Mouse (Mus musculus): ENCODE data around the gene Npat. TPM values are rescaled to one million over a fixed set of nuclear protein-coding genes. Genes with fewer than 3 reads are reported as not detected.

Gene Npat
- polyA plus RNA-seq (2012; rRNA removed) = 1.1 and 2.6 TPM in 2 replicates

DNA sequence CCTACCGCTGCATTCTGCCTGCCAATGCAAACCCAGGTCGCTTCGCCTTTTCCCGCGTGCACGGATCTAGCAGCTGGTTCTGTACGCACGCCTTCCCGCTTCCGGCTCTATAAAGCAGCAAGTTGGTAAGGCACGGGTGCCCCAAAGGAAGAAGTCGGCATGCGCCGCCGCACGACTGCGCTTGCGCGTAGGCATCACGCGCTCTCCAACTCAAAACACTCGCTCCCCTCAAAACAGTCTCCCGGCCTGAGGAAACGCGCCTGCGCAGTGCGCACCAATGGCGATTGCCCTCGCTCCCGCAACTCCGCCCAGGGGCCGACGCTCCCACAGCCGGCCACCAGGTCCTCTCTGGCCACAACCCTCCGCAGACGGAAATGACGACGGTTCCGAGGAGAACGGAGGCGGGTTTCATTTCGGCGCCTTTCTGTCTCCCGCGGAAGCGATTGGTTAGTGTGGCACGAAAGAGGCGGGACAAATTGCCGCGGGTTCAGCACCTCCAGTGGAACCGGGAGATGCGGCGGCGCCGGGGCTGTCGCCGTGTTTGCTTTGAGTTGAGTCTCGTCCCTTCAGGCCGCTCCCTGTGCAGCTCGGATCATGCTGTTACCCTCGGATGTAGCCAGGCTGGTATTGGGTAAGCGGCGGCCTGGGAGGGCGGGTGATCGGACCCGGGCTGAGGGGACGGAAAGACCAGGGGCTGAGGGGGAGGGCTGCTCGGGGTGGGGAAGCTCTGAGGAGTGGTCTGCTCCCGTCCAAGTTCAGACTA is at the start of gene Npat, which contains the start of gene Atm:
TSS of gene Npat (plus strand) at position 490 of the 763 bp plus-strand sequence.
TSS of gene Atm (minus strand) at position 183 of the 763 bp plus-strand sequence.
- WGBS = under 1% methylated on average over 69 of the region's 69 CpGs
- DNase-seq (ENCODE audit: low read depth, low spot score) = peak; percentile 99

DNA sequence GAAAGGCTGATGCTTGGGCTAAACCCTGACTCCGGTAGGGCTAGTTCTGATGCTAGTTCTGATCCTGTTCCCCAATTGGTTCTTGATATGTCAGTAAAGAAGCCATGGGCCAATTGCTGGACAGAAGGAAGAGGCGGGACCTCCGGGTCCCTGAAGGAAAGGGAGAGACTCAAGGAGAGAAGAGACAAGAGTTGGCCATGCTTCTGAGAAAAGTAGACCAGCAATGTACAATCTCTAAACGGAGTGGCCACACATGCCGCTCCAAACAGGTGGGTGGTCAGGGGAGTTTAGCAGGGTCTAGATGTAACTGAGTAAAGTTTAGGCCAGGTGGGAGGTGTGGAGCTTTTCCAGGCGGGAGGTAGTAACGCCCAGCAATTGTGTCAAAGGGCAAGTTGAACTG is 28.8 kb upstream of the Npat start:
- 93% methylated on average over 7 of the region's 7 CpGs for WGBS

DNA sequence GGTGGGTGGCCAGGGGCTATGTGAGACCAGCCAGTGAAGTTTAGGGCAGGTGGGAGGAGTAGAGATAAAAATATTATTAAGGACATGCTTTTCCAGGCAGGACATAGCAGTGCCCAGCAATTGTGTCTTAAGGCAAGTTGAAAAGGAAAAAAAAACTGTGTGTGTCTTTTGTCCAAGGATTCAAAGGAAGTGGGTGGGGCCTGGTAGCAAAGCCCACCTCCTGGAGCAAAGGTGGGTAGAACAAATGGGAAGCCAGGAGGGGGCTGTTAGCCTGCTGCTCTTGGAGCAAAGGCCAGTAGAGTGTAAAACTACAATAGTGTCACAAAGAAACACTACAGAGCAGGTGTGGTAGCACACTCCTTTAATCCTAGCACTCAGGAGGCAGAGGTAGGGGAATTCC is 22.8 kb upstream of the Npat start:
- no peak for DNase-seq (ENCODE audit: low read depth, low spot score)

More for the DNA sequence above, 28.8 kb upstream of the Npat start:
- DNase-seq (ENCODE audit: low read depth, low spot score) = no peak

DNA sequence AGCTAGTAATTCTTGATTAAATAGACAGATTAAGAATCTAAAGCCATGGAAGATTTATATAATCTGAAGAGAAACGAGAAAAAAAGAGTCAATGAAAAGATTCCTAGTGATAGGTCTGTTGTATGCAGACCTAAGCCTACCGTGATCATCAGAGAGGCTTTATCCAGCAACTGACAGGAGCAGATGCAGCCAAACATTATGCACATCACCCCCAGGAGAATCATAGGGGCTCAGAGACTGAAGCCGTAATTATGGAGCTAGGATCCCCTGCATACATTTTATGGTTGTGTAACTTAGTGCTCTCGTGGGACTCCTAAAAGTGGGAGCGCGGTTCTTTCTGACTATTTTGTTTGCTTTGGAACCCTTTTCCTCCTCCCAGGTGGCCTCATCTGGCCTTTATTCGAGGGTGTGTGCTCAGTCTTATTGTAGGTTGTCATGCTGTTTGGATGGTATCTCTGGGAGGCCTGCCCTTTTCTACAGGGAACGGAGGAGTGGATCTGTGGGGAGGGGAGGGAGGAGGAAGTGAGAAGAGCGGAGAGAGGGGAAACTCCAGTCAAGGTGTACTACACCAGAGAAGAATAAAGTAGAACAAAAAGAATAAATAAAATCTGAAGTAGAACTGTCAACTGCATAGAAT is 19.4 kb upstream of the Npat start:
- DNase-seq (ENCODE audit: low read depth, low spot score) = peak; percentile 57
- 31% methylated on average over 9 of the region's 9 CpGs for WGBS

DNA sequence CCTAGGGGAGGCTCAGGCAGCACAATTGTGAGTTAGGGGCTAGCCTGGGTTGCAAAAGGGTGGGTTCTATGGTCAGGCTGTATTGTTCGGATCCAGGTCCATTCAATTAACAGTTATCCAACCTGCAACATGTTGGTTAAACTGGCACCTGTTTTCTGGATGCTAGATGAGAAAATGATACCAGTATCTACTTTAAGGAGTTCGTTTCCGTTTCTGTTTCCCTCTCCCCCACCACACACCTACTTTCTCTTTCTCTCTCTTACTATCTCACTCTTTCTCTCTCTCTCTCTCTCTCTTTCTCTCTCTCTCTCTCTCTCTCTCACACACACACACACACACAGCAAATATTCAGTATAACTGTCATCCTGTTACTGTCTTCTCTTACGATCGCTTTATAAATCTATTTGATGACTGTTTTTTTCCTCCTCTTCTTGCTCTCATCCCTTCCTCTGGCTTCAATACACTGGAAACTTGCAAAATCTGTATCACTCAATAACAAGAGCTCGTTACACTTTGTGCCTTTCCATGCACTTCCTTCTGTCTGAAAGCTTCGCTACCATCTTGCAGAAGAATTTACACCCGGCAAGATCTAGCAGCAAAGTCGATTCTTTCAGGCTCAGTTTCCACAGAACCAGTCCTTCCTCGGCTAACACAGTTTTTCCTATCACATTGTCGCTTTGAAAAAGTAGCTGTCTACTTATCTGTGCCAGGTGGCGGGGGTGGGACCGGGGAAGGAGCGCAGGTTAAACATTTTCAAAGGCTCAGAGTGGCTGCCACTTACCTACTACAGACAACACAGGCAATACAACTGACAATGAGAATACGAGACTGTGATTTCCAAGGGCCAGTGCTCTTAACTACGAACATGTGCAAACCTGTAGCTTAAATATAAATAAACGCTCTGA is 1.2 kb upstream of the Npat start:
- 3% methylated on average over 17 of the region's 17 CpGs for WGBS

DNA sequence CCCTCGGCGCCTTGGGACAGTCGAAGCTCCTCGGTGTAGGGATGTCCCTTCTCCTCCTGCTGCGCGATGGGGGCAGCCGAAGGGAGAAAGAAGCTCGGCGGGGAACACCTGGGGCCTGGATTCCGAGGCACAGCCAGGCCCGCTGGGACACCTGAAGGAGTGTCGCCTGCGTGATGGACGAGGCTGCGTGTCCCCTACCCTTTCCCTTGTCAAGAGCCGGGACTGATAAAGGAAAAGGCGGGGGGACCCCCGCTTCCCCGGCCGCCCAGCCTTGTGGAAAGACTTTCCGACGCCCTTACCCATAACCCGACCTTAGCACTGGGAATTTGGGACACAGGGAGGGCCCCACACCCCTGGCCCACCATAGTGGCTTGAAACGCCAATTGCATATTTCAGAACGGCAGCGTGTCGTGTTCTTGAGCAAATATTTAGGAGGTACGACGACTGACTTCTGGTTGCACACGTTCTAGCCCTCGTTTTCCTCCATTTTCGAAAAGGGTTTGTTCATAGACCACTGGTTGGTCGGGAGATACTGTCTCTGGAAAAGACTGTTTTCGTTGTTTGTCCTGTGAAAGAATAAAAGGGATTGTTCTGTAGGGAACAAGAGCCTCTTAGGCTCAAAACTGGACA is 604 bp downstream of the Npat start:
- DNase-seq (ENCODE audit: low read depth, low spot score) = no peak
- under 1% methylated on average over 34 of the region's 34 CpGs for WGBS

More for the DNA sequence above, 1.2 kb upstream of the Npat start:
- DNase-seq (ENCODE audit: low read depth, low spot score) = no peak

DNA sequence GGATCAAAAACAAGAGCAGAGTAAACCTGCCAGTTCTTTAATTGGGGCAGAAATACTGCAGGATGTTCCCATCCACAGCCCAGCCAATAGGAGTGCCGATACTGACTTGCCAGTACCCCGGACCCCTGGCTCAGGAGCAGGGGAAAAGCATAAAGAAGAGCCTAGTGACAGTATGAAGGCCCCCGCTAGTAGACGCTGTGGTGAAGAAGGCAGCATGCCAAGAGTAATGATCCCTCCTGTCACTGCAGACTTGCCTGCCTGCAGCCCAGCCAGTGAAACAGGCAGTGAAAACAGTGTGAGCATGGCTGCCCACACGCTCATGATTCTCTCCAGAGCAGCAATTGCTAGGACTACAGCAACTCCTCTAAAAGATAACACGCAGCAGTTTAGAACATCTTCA is 33.8 kb downstream of the Npat start:
- DNase-seq (ENCODE audit: low read depth, low spot score) = no peak
- WGBS = 83% methylated on average over 6 of the region's 6 CpGs

DNA sequence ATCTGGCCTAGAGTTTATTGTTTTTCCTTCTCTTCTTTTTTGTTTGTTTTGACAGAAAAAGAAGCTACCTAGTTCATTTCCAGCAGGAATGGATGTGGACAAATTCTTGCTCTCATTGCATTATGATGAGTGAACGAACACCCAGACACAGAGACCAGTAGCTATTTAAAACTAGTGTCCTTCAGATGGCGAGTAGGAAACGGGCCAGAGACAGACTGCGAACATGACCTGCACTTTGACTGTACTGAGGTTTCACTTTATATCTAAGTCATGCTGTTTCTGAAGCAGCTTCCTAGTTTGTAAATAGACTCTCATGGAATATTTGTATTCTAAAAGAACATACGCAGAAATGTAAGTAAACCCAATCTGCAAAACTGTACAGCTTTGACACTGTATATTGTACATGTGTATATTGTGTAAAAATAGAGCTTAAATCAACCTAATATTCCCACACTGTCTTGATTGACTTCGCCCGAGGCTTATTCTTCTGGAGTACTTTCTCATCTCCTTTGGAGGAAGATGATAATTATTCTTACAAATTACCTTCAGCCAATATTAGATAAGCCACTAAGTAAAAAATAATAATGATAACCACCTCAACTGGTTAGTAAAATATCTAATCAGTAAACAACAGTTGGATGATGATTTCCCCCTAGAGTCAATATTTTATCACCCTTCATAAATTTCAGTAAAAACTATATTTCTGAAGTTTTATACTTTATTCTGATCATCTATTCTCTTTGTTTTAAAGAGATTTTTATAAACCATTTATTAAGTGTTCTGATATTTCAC is 35.9 kb downstream of the Npat start:
- no peak for DNase-seq (ENCODE audit: low read depth, low spot score)
- 89% methylated on average over 7 of the region's 7 CpGs for WGBS

DNA sequence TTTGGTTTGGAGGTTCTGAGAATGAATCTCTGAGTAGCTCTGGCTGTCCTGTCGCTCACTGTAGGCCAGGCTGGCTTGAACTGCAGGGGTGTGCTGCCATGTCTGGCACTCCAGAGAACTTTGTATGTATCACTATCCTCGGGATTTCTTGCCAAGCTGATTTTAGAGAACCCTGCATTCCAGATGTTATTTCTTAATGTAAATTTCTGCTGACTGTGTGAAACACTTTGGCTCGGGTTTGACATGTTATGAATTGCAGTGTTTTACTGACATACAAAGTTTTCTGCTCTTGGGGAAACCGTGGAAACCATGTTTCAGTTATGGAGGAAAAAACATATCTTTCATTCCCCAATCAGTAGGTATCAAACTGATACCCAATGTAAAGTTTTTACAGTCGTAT is 38.9 kb downstream of the Npat start:
- no peak for DNase-seq (ENCODE audit: low read depth, low spot score)
- 76% methylated on average over 5 of the region's 5 CpGs for WGBS

DNA sequence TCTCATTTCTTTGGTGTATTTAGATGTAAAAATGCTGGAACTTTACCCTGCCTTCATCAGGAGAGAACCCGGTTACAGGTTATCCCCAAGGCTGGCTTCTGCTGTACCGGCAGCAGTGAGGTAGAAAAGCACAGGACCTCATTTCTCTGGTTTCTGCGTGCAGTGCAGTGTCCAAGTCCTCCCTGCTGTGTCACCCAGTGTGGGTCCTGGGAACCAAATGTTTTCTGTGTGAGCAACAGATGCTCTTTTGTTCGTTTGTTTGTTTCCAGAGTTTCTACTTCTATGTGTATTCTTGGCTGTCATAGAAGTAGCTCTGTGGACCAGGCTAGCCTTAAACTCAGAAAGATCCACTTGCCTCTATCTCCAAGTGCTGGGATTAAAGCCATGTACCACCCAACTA is 45.0 kb downstream of the Npat start:
- WGBS = 91% methylated on average over 4 of the region's 4 CpGs
- no peak for DNase-seq (ENCODE audit: low read depth, low spot score)

DNA sequence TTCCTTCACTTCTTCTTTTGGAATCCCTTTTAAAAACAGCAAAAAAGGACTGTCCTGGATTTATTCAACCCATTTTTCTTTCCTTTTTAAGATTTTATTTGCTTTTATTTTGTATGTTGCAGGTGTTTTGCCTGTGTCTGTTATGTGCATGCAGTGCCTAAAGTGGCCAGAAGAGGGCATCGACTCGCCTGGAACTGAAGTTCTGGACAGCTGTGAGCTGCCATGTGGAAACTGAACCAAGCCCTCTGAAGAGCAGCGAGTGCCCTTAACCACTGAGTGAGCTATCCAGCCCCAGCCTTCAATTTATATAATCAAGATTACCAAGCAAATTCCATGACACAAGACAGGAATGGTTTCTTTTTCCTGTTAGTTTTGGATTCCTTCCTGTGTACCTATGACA is 57.9 kb downstream of the Npat start:
- no peak for DNase-seq (ENCODE audit: low read depth, low spot score)
- WGBS = 8% methylated on average over 3 of the region's 3 CpGs

DNA sequence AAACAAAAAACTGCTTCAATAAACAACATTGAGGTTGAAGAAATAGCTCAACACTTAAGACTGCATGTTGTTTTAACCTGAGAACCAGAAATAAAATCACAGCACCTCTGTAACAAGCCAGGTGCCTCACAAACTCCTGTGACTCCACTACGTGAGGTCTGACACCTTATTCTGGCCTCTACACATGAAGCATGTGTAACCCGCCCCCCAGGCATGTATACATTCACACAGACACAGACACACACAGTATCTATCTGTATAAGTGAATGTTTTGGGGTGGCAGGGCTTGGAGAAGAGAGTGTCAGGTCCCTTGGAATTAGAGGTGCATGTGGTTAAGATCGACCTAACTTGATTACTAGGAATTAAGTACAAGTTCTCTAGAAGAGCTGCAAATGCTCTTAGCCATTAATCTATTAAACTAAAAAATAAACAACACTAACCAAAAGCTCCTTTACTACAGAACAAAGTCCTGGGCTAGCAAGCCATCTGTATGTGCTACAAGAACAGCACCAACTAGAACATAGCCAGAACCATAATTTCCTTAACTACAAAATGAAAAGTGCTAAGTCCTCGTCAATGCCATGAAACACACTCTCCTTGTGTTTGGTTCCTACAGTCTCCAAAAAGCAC is 60.2 kb downstream of the Npat start:
- no peak for DNase-seq (ENCODE audit: low read depth, low spot score)
- 90% methylated on average over 4 of the region's 4 CpGs for WGBS

DNA sequence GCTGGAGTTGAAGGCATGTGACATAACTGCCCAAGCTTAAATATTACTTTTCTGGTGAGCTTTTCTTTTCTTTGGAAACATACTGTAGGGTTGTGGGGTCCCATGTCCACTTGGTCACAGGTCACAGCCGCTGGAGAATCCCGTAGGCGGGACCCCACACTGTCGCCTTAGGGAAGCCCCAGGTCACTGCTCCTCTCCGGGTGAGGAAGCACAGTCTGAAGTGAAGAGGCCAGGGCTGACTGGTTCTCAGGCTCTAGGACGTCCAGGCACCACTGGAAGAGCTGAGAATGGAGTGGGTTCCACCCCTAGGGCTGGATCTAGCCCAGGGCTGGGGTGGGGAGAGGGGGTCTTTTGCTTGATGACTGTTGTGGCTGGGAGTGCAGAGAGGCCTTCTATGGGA is 61.8 kb downstream of the Npat start:
- DNase-seq (ENCODE audit: low read depth, low spot score) = no peak
- 85% methylated on average over 6 of the region's 6 CpGs for WGBS

DNA sequence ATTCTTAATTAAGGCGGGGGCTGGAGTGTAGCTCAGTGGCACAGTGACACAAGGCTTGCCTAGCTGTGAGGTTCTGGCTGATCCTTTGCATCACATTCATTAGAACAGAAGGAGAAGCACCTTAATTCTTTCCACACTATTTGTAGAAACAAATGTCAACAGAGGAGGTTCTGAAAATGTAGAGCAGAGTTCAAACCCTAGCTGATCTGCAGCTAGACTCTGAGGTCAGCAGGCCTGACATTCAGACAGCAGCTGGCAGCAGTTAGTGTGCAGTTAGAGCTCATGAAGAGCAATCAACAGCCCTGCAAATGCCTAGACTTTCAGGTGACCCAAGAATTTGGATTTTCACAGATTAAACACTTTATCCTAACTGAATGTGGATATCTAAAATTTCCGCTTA is 64.7 kb downstream of the Npat start:
- 78% methylated on average over 2 of the region's 2 CpGs for WGBS
- no peak for DNase-seq (ENCODE audit: low read depth, low spot score)

DNA sequence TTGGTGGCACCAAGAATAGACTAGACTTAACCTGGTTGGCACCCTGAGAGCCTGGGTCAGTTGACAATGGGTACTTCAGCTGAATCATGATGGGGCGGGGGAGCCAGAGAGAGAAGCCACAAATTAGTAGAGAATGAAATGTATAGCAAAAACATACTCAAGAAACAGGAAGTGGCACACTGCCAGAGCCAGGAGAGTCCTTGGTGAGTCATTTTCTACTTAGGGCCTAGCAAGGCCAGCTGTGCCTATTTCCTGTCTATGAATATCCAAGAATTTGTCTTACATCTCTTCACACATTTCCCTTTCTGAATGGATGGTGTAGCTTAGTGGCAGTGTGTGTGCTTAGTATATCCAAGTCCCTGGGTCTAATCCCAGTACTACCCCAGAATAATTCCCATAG is 66.5 kb downstream of the Npat start:
- DNase-seq (ENCODE audit: low read depth, low spot score) = peak; percentile 57

DNA sequence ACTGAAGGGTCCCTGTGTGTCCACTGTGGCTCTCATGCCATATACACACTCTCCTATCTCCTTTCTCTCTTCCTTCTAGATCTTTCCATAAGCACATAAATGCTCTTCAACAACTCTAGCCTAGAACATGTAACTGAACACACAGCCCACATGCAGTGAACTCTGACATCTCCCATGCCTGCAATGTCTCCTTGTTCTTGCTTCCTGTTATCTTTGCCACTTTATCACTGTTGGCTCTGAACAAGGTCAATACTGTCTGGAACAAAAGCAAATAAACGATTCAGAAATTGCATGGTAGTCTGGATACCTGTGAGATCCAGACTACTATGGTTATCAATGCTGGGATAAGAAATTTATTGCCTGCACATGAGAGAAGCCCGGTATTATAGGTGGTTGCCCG is 67.0 kb downstream of the Npat start:
- DNase-seq (ENCODE audit: low read depth, low spot score) = peak; percentile 36
- WGBS = 26% methylated on average over 3 of the region's 3 CpGs

More for the DNA sequence above, 66.5 kb downstream of the Npat start:
- 73% methylated on average over 1 of the region's 1 CpGs for WGBS

DNA sequence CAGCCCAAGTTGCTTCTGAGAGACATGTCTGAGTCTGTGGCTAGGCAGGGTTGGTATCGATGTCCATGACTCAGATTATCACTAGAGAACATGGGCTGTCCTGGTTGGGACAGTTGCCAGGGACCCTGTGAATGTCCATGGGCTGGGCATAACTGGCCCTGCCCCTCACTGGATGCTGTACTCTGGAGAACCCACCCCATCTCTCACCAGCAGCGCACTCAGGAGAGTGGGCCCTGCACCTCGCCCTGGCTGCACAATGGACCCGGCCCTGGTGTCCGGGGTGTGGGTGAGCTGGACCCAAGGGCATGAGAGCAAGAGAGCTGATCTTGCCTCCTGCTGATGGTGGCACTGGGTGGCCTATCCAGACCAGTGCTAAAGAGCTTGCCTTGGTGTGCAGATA is 68.1 kb downstream of the Npat start:
- no peak for DNase-seq (ENCODE audit: low read depth, low spot score)
- WGBS = 89% methylated on average over 5 of the region's 5 CpGs

DNA sequence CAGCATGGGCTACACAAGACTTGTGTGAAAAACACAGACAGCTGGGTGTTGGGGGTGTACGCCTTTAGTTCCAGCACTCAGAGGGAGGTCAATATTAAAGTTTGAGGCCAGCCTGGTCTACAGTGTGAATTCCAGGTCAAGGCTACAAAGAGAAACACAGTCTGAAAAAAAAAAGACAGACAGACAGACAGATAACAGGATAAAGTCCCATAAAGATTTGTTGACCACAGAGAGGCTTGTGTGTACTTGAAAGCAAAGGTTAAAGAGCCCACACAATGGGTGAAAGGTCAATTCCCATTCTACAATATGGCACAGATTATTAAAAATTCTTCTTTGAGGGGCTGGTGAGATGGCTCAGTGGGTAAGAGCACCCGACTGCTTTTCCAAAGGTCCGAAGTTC is 70.3 kb downstream of the Npat start:
- no peak for DNase-seq (ENCODE audit: low read depth, low spot score)
- WGBS = 92% methylated on average over 3 of the region's 3 CpGs

DNA sequence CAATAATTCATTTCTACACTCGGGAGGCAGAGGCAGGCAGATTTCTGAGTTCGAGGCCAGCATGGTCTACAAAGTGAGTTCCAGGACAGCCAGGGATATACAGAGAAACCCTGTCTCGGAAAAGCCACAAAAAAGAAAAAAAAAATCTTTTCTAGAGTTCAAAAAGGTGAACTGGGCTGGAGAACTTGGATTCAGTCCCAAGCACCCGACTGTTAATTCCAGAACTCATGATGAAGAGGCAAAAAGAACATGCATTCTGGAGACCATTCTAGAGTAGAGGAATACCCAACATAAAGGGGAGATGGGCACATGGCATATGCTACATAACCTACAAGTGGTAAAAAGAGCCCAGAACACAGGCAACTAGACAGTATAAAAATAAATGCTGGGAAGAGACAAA is 71.0 kb downstream of the Npat start:
- no peak for DNase-seq (ENCODE audit: low read depth, low spot score)
- 92% methylated on average over 4 of the region's 4 CpGs for WGBS

All from large intestine, adult 2 months (tissue).